ENCODE assay signal across 8 mouse cellular contexts in genomic region chr6:124769101-124769765, GRCm38 (mm10). TPM values are rescaled to one million over a fixed set of nuclear protein-coding genes. Genes with fewer than 3 reads are reported as not detected.
DNase-seq lines count a peak whose midpoint lies in the region; ATAC-seq and TF ChIP-seq lines count a peak whose summit lies in the region.

Gene Eno2, minus strand, starts transcription at chr6:124769673.

- H3K9ac ChIP-seq in limb, embryonic 14.5 days (ENCODE audit: low read depth, low read length, severe bottlenecking) = peak within 1 kb of the TSS; percentile 68

- H3K9me3 ChIP-seq in limb, embryonic 14.5 days (ENCODE audit: control insufficient read depth, low read length) = no peaks in the 10 kb centered on the region

- no peaks in the 10 kb centered on the region for H3K36me3 ChIP-seq in spleen, adult 2 months (ENCODE audit: control insufficient read depth, insufficient read depth, low read length)
- no peaks in the 10 kb centered on the region for H3K36me3 ChIP-seq in limb, embryonic 14.5 days (ENCODE audit: control insufficient read depth, insufficient read depth, low read length)
- no peaks in the 10 kb centered on the region for H3K36me3 ChIP-seq in myocyte (ENCODE audit: control insufficient read depth, insufficient read depth)

- peaks cover 9% of the 10 kb centered on the region; the same call in 1 of the 2 replicates for H3K4me1 ChIP-seq in spleen, adult 2 months (ENCODE audit: control insufficient read depth, insufficient read depth, insufficient read length)
- peaks cover 12% of the 10 kb centered on the region; the same call in 1 of the 2 replicates for H3K4me1 ChIP-seq in limb, embryonic 14.5 days (ENCODE audit: control insufficient read depth, insufficient read depth, low read length)

- H3ac ChIP-seq in myocyte (ENCODE audit: control insufficient read depth, insufficient read length) = peak within 1 kb of the TSS; percentile 5

- peaks cover 7% of the 10 kb centered on the region for H3K27me3 ChIP-seq in spleen, adult 2 months (ENCODE audit: control insufficient read depth, insufficient read depth, low read length)
- H3K27me3 ChIP-seq in limb, embryonic 14.5 days (ENCODE audit: control insufficient read depth, insufficient read depth, low read length) = peaks cover 8% of the 10 kb centered on the region; the same call in 1 of the 2 replicates
- H3K27me3 ChIP-seq in myocyte (ENCODE audit: control insufficient read depth, insufficient read depth, insufficient read length) = no peaks in the 10 kb centered on the region

- no peak for TF ChIP-seq POLR2A in spleen, adult 2 months (IDR thresholded peaks at IDR 0.05; ENCODE audit: low read depth, low read length)
- no peak for TF ChIP-seq POLR2A in limb, embryonic 14.5 days (IDR thresholded peaks at IDR 0.05; ENCODE audit: borderline replicate concordance, extremely low read depth, insufficient read depth, insufficient read length)
- TF ChIP-seq POLR2A in myocyte (IDR thresholded peaks at IDR 0.05; ENCODE audit: insufficient read length, low read depth) = peak; percentile 74

- TF ChIP-seq CTCF in spleen, adult 2 months (IDR thresholded peaks at IDR 0.05; ENCODE audit: extremely low read depth, insufficient read depth, insufficient read length, insufficient replicate concordance) = no peak

- no peak within 1 kb of the TSS for H3K27ac ChIP-seq in spleen, adult 2 months (ENCODE audit: insufficient read depth, low read length)
- H3K27ac ChIP-seq in limb, embryonic 14.5 days (replicated peaks; ENCODE audit: low read depth, low read length) = no peak within 1 kb of the TSS

- H3K4me3 ChIP-seq in spleen, adult 2 months (ENCODE audit: extremely low read depth, insufficient read depth, insufficient read length) = peak within 1 kb of the TSS; percentile 55
- H3K4me3 ChIP-seq in limb, embryonic 14.5 days (replicated peaks; ENCODE audit: low read length) = peak within 1 kb of the TSS; percentile 57
- H3K4me3 ChIP-seq in myocyte = peak within 1 kb of the TSS; percentile 47

- no peak for DNase-seq in spleen, adult 2 months (ENCODE audit: low read depth in 1 of 2, low spot score in 2 of 2)
- DNase-seq in spleen, adult 12 weeks (ENCODE audit: low spot score) = no peak
- DNase-seq in cerebellum, adult 18-20 months = peak; percentile 83 to 84
- peak; percentile 26 for DNase-seq in forelimb bud, embryonic 11.5 days (ENCODE audit: low read depth, low spot score)
- peak; percentile 44 for DNase-seq in limb, embryonic 14.5 days (ENCODE audit: low spot score)
- peak; percentile 66 for DNase-seq in thymus, postnatal 25 days

- peak; percentile 77 for ATAC-seq in inflammation-experienced regulatory T-cells, adult 6 months
- ATAC-seq in limb, embryonic 14.5 days (ENCODE audit: low FRiP score, low read depth) = peak; percentile 81

- peak within 1 kb of the TSS; percentile 91 for H3K4me2 ChIP-seq in limb, embryonic 14.5 days (replicated peaks; ENCODE audit: low read depth, low read length, severe bottlenecking)
- peak within 1 kb of the TSS; percentile 89 for H3K4me2 ChIP-seq in myocyte (ENCODE audit: low read depth)

- H3K79me2 ChIP-seq in myocyte (ENCODE audit: control insufficient read depth, insufficient read depth) = no peaks in the 10 kb centered on the region

- WGBS in spleen, adult 2 months = 1% methylated on average over 49 of the region's 54 CpGs
- 4% methylated on average over 41 of the region's 54 CpGs for WGBS in limb, embryonic 14.5 days

TF ChIP-seq in myocyte, 11 proteins besides CTCF, POLR2A, EP300 and RAD21:
- TF ChIP-seq USF1 (IDR thresholded peaks at IDR 0.05; ENCODE audit: low read depth) (peak; percentile 23), TCF3 (IDR thresholded peaks at IDR 0.05; ENCODE audit: insufficient read length, low read depth) (no peak), POLR2AphosphoS2 (IDR thresholded peaks at IDR 0.05; ENCODE audit: insufficient read length, low read depth) (peak; percentile 77)

RNA-seq across cellular contexts. Expression of gene Eno2, which starts in this region (rescaled TPM):
- 2.9 and 3.2 TPM in 2 replicates for polyA plus RNA-seq in spleen, adult 2 months (2012; rRNA removed)
- 10 to 100 TPM in 2 of 3 experiments, 1 to 10 TPM in 1; 3.5 to 23.1 (median 12.8) TPM for polyA plus RNA-seq in inflammation-experienced regulatory T-cells, adult 6 months (2017; shearing (Covaris generic))
- 21.7 and 25.3 TPM in 2 replicates for polyA plus RNA-seq in limb, embryonic 14.5 days (2012; rRNA removed)
- 6.0 and 10.2 TPM in 2 replicates for polyA plus RNA-seq in limb, embryonic 14.5 days (2014; fragmentation: Nextera tagmentation; extraction: Ambion mirVana)
- polyA plus RNA-seq in myocyte (2012; fragmentation: generic; extraction: Trizol) = 19.5 TPM

Comparison
In these comparisons a context has a peak if more than half of its experiments do, and no peak if none do; other contexts are left out.
1. DNase-seq: peak in cerebellum, adult 18-20 months (2 of 2), forelimb bud, embryonic 11.5 days (single experiment), limb, embryonic 14.5 days (single experiment) and thymus, postnatal 25 days (single experiment); none in spleen, adult 2 months (0 of 2) and spleen, adult 12 weeks (single experiment).
2. Peak in every context shown above with its lines, with median percentiles within 50 percentile points of each other: H3K4me3 ChIP-seq.